Mouse (Mus musculus) limb, embryonic 12.5 days (tissue): ENCODE measurements around the gene Pla2g5. TPM values are rescaled to one million over a fixed set of nuclear protein-coding genes. Genes with fewer than 3 reads are reported as not detected.
"Not testable (repeated sequence)": the region's sequence is repeated elsewhere in the genome, so short reads cannot be mapped to it uniquely, and the experiment has no call there.

Experiments
- ATAC-seq: fragments of 200-750 bp; cut with Nextera tagmentation; 2 replicates; pipeline ENCODE4 v1.8.0; 2017; ENCODE audit warnings: low read depth, moderate TSS enrichment; ENCODE audit not compliant: insufficient number of reproducible peaks, insufficient read depth, low FRiP score, low TSS enrichment
- H3K27ac ChIP-seq: fragments of 300-500 bp; sonication (generic); 2 replicates; pipeline ENCODE4 v1.5.1; 2016; ENCODE audit warnings: mild to moderate bottlenecking, moderate library complexity
- H3K27me3 ChIP-seq: fragments of 300-500 bp; sonication (generic); 2 replicates; pipeline ENCODE4 v1.6.1; 2016; ENCODE audit warnings: mild to moderate bottlenecking, moderate library complexity
- H3K36me3 ChIP-seq: fragments of 300-500 bp; sonication (generic); 2 replicates; pipeline ENCODE4 v1.6.1; 2016; ENCODE audit warnings: mild to moderate bottlenecking, moderate library complexity
- H3K4me1 ChIP-seq: fragments of 300-500 bp; sonication (generic); replicated peaks from 2 replicates; pipeline ENCODE4 v1.6.1; 2016
- H3K4me2 ChIP-seq: fragments of 300-500 bp; sonication (generic); 2 replicates; pipeline ENCODE4 v1.6.1; 2016; ENCODE audit warnings: mild to moderate bottlenecking, moderate library complexity
- H3K4me3 ChIP-seq: fragments of 300-500 bp; sonication (generic); replicated peaks from 2 replicates; pipeline ENCODE4 v1.5.1; 2016; ENCODE audit warnings: mild to moderate bottlenecking
- H3K9ac ChIP-seq: fragments of 300-500 bp; sonication (generic); replicated peaks from 2 replicates; pipeline ENCODE4 v1.6.1; 2016; ENCODE audit warnings: mild to moderate bottlenecking, moderate library complexity
- H3K9me3 ChIP-seq: fragments of 300-500 bp; sonication (generic); 2 replicates; pipeline ENCODE4 v1.6.1; 2016; ENCODE audit warnings: mild to moderate bottlenecking, moderate library complexity
- WGBS: fragments of 180-500 bp; shearing (Covaris S2); methylation state at CpG from one replicate; pipeline ENCODE4 v1.1.7; 2016; 5-methylcytosine and 5-hydroxymethylcytosine counted together
- polyA plus RNA-seq: library from polyadenylated mRNA; unstranded; fragments of >200 nt; fragmentation: Nextera tagmentation; extraction: Ambion mirVana; gene quantifications from 2 replicates; pipeline ENCODE4 v1.2.1, GENCODE M21; 2016

Gene Pla2g5
- polyA plus RNA-seq, 1 experiment from 2014 or later, result not detected

DNA sequence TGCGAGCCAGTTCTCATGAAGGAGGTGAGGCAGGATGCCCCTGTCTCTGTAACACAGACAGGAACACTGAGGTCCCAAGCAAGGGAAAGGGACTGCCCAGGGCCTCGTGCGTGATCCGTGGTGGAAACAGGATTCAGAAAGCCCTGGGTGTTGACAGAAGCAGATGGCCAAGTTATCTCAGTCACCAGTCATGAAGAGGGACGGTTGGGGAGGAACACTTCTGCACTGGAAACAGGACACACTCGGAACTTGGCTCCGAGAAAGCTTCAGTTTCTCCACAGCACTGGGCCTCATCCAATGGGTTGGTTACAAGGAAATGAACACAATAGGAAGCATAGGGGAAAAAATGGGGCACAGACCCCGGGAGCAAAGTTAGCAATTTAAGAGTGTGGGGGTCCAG, 15.5 kb upstream of the Pla2g5 start:
- Histone ChIP-seq H3K9ac (no peak overlapping the region), H3K4me3 (no peak overlapping the region), H3K9me3 (no peaks in the 10 kb centered on the region), H3K36me3 (no peaks in the 10 kb centered on the region), H3K27me3 (peaks cover 7% of the 10 kb centered on the region), H3K4me2 (no peak overlapping the region), H3K27ac (no peak overlapping the region), H3K4me1 (peaks cover 11% of the 10 kb centered on the region)
- WGBS, result 41% methylated on average over 8 of the region's 8 CpGs
- ATAC-seq, result no peak

DNA sequence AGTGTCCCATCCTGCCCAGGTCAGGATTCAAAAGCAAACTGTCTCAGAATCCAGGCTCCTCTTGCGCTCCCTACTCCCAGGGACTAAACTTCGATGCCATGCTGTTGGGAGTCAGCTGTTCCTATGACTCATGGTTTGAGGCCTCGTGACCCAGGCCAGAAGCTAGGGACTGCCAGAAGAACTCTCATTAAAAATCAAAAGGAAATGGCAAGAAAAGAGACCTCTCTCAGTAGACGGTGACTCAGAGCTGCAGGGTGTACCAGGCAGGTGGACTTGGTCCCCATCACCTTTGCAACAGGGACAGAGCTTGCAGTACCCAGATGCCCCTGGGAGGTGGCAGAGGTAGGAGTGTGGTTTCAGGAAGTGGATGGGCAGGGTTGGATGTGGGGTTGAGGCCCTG, 14.4 kb upstream of the Pla2g5 start, which contains the start of gene Pla2g2e:
Pla2g2e (plus strand) TSS at position 212 of the 400 bp plus-strand sequence.
- Histone ChIP-seq H3K9ac (no peak within 1 kb of the TSS), H3K4me3 (no peak within 1 kb of the TSS), H3K4me1 (peaks cover 11% of the 10 kb centered on the region), H3K9me3 (no peaks in the 10 kb centered on the region), H3K36me3 (no peaks in the 10 kb centered on the region), H3K27me3 (peaks cover 7% of the 10 kb centered on the region), H3K27ac (no peak within 1 kb of the TSS), H3K4me2 (no peak within 1 kb of the TSS)
- ATAC-seq, result no peak
- 64% methylated on average over 4 of the region's 4 CpGs for WGBS

DNA sequence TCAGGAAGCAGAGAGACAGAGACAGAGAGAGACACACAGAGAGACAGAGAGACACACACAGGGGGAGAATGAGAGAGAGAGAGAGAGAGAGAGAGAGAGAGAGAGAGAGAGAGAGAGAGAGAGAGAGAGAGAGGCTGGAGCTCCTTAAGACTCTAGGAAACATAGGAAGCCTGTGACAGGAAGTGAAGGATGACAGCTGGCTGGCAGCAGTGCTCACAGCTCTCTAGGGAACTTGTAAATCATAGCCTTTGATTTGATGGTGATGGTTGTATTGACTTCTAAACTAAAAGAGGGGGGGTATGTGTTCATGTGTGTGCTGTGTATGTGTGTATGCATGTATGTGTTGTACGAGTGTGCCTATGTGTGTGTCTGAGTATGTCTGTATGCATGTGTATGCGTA, 12.7 kb upstream of the Pla2g5 start:
- no peaks in the 10 kb centered on the region for H3K36me3 ChIP-seq
- peaks cover 4% of the 10 kb centered on the region; the same call in 1 of the 2 replicates for H3K4me1 ChIP-seq
- ATAC-seq, result no peak
- H3K4me2 ChIP-seq, result no peak overlapping the region
- no peaks in the 10 kb centered on the region; the same call in 1 of the 2 replicates for H3K27me3 ChIP-seq
- H3K9me3 ChIP-seq, result 0 out of 2 replicates have a peak, but pooled peaks cover 3% of the 10 kb centered on the region
- no peak overlapping the region for H3K4me3 ChIP-seq
- no peak overlapping the region for H3K27ac ChIP-seq
- H3K9ac ChIP-seq, result no peak overlapping the region
- WGBS, result 93% methylated on average over 2 of the region's 2 CpGs

DNA sequence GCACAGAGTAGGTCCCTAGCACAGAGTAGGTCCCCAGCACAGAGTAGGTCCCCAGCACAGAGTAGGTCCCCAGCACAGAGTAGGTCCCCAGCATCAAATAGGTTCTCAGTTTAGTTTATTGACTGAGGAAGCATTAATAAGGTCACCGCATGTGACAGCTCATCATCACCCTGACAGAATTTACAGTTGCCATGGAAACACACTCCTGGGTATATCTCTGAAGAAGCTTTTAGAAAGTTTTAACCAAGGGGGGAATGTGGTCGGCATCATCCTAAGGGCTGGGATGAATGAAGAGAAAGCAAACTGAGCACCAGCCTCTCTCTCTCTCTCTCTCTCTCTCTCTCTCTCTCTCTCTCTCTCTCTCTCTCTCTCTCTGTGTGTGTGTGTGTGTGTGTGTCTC, 12.0 kb upstream of the Pla2g5 start:
- not testable (repeated sequence) for H3K4me1 ChIP-seq, ATAC-seq, H3K27ac ChIP-seq, H3K4me2 ChIP-seq, H3K9ac ChIP-seq, H3K27me3 ChIP-seq, H3K4me3 ChIP-seq, H3K9me3 ChIP-seq, H3K36me3 ChIP-seq
- WGBS, result 87% methylated on average over 2 of the region's 2 CpGs

DNA sequence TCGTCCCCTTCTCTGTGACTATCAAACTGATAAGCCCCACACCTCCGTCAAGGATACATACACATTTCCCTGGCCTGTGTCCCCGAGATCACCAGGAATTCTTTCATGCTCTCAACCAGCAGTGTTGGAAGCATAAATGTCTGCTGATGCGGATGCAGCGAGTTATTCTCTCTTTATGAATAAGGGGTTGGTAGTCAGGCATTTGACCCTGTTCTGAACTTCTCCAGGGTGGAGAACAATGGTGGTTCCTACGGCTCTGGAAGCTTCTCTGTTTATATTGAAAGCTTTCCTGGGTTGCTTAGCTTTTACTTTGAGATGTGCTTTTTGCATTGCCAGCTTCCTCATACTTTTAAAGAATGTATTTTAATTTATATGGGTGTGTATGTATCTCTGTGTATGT, 10.6 kb upstream of the Pla2g5 start, which contains the start of gene Gm13030:
Gm13030 (minus strand) TSS at position 101 of the 400 bp plus-strand sequence.
- H3K4me2 ChIP-seq, result no peak within 1 kb of the TSS
- 0 out of 2 replicates have a peak, but pooled peaks cover 3% of the 10 kb centered on the region for H3K9me3 ChIP-seq
- no peaks in the 10 kb centered on the region for H3K27me3 ChIP-seq
- H3K4me3 ChIP-seq, result no peak within 1 kb of the TSS
- ATAC-seq, result no peak
- WGBS, result 88% methylated on average over 6 of the region's 6 CpGs
- no peak within 1 kb of the TSS for H3K9ac ChIP-seq
- no peaks in the 10 kb centered on the region for H3K4me1 ChIP-seq
- no peak within 1 kb of the TSS for H3K27ac ChIP-seq
- no peaks in the 10 kb centered on the region for H3K36me3 ChIP-seq

DNA sequence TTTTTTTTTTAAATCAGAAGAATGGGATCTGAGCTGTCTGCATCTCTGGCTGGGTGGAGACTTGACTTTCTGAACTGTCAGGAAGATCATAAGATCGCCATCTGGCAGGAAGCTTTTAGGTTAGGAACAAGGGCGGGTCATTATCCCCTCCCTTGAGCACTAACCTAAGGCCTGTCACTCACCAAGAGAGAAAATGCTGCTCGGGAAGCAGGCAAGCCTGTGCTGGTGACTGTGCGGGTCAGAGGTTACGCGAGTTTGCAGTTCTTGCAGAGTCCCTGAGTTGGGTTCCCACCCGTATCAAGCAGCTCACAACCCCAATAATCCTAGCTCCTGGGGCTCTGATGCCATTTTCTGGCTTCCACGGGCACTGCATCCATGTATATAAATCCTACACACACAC, 5.4 kb upstream of the Pla2g5 start:
- no peak overlapping the region for H3K4me3 ChIP-seq
- 41% methylated on average over 8 of the region's 8 CpGs for WGBS
- H3K9ac ChIP-seq, result no peak overlapping the region
- H3K4me1 ChIP-seq, result no peaks in the 10 kb centered on the region
- 0 out of 2 replicates have a peak, but pooled peaks cover 3% of the 10 kb centered on the region for H3K9me3 ChIP-seq
- H3K27me3 ChIP-seq, result no peaks in the 10 kb centered on the region; the same call in 1 of the 2 replicates
- no peak overlapping the region for H3K27ac ChIP-seq
- ATAC-seq, result no peak
- no peak overlapping the region for H3K4me2 ChIP-seq
- no peaks in the 10 kb centered on the region for H3K36me3 ChIP-seq

DNA sequence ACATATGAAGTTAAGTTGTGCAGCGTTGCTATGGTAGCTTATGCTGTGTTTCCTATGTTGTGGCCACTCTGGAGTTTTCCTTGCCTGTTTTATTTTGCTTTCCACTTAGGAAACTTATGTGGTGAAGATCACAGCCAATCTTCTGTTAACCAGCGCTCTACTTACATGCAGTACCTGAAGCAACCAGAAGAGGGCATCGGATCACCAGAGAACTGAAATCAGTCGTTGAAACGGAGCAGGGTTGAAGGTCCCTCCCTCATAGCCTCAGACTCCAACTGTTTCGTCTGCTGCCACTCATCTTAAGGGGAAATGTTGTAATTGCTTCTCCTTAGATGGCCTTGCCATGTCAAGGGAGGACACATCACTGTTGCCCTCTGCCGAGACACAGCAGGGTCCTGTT, 3.1 kb upstream of the Pla2g5 start:
- Histone ChIP-seq H3K36me3 (no peaks in the 10 kb centered on the region), H3K4me2 (no peak overlapping the region), H3K4me1 (no peaks in the 10 kb centered on the region), H3K27ac (no peak overlapping the region), H3K4me3 (no peak overlapping the region), H3K9me3 (0 out of 2 replicates have a peak, but pooled peaks cover 3% of the 10 kb centered on the region), H3K27me3 (no peaks in the 10 kb centered on the region; the same call in 1 of the 2 replicates), H3K9ac (no peak overlapping the region)
- 13% methylated on average over 7 of the region's 7 CpGs for WGBS
- no peak for ATAC-seq

DNA sequence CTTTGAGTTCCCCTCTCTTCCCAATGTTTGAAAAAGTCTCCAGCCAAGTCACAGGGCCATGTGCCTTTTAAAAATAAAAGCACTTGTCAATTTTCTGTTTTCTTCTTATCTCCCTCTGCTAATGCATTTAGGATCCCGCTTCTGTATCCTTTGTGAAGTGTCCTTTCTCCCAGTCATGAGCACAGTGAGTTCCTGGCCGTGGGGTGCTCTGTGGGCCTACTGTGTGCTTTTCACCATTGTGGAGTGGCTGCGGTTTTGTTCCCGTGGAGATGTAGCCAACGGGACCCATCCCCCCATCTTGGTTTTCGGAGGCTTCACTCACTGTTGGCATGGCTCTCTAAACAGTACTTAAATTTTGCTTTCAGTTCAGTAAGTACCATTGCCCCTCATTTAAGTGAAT, 2.7 kb upstream of the Pla2g5 start:
- WGBS, result 71% methylated on average over 6 of the region's 6 CpGs
- ATAC-seq, result no peak
- Histone ChIP-seq H3K27ac (no peak overlapping the region), H3K27me3 (no peaks in the 10 kb centered on the region; the same call in 1 of the 2 replicates), H3K4me2 (no peak overlapping the region), H3K36me3 (no peaks in the 10 kb centered on the region), H3K4me3 (no peak overlapping the region), H3K9me3 (0 out of 2 replicates have a peak, but pooled peaks cover under 1% of the 10 kb centered on the region), H3K9ac (no peak overlapping the region), H3K4me1 (no peaks in the 10 kb centered on the region)

DNA sequence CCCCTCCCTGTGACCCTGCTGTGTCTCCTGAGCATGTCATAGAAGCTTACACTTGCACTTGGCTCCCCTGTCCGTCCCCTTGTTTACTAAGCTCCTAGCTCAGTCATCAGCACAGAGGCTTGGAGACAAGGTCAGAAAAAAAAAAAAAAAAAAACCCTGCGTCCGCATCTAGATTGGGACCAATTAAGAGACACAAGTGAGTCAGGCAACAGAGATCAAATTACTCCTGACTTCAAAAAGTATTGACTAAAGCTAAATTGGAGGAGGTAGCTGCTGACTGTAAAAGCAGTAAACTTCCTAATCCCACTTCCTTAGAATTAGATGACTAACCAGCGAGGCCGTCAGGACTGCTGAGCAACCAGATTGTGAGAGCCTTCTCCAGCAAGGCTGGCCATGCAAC, 1.8 kb upstream of the Pla2g5 start:
- H3K9ac ChIP-seq, result no peak overlapping the region
- WGBS, result 9% methylated on average over 5 of the region's 5 CpGs
- no peaks in the 10 kb centered on the region for H3K9me3 ChIP-seq
- peaks cover 3% of the 10 kb centered on the region for H3K27me3 ChIP-seq
- no peaks in the 10 kb centered on the region for H3K4me1 ChIP-seq
- H3K36me3 ChIP-seq, result no peaks in the 10 kb centered on the region
- no peak overlapping the region for H3K4me3 ChIP-seq
- H3K4me2 ChIP-seq, result no peak overlapping the region
- ATAC-seq, result no peak
- H3K27ac ChIP-seq, result no peak overlapping the region

DNA sequence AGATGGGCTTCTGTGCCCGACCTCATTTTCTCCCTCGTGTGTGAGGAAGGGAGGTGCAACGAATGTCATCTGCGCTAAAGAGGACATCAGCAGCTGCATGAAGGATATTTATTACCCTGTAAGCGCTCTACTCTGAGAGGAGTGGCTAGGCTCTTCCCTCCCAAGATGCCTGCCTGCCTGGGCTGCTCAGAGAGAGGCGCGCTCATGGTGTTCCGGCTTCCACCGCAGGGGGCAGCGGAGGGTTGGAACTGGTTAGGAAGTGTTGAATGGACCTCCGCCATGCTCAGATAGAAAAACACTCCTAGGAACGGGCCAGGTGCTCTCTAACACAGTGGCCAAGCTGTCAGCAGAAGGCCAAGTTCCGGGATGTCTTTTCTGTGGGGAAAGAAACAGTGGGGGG, 3.6 kb downstream of the Pla2g5 start:
- no peak overlapping the region for H3K9ac ChIP-seq
- H3K27ac ChIP-seq, result no peak overlapping the region
- peaks cover 12% of the 10 kb centered on the region for H3K27me3 ChIP-seq
- H3K9me3 ChIP-seq, result no peaks in the 10 kb centered on the region
- H3K4me3 ChIP-seq, result peak overlapping the region; percentile 16; the same call in 1 of the 2 replicates
- H3K36me3 ChIP-seq, result no peaks in the 10 kb centered on the region
- no peaks in the 10 kb centered on the region; the same call in 1 of the 2 replicates for H3K4me1 ChIP-seq
- peak overlapping the region; percentile 43 for H3K4me2 ChIP-seq
- ATAC-seq, result peak; percentile 73; the same call in 1 of the 2 replicates
- 5% methylated on average over 13 of the region's 13 CpGs for WGBS

DNA sequence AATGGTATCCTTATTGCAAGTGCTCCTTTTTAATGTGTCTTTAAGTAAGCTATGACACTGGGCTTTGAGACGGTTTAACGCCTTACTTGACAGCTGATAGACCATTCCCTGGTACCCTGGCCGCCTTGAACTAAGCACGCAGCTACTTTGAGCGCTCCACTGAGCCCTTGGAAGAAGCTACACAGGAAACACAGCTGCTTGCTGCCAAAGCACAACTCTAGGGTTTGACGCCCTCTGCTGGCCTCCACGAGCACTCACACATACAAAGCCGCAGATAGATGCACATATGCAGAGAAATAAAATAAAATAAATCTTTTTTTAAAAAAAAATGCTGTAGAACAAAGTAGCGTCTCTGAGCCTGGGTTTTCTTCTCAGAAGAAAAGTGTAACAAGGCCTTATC, 4.0 kb downstream of the Pla2g5 start:
- H3K36me3 ChIP-seq, result no peaks in the 10 kb centered on the region
- no peak for ATAC-seq
- 20% methylated on average over 9 of the region's 9 CpGs for WGBS

DNA sequence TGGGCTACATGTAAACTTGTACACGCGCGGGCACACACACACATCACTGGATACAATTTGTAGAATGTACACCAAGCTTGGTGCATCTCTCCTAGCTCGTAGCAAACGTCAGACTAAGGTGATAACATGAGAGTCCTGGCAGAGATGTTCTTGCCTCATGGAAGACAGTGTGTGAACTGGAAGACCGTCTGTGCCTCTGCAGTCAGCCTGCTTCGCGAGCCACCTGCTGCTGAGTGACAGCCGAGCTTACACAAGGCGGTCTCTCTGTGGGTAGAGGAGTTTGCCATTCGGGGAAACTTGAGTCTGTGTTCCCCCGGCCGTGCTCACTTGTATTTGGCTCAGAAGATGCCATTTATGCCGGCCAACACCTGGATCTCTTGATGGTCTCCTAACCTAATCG, 4.8 kb downstream of the Pla2g5 start:
- Histone ChIP-seq H3K27me3 (peaks cover 12% of the 10 kb centered on the region), H3K4me3 (no peak overlapping the region), H3K4me1 (no peaks in the 10 kb centered on the region; the same call in 1 of the 2 replicates), H3K9me3 (no peaks in the 10 kb centered on the region), H3K9ac (no peak overlapping the region), H3K27ac (no peak overlapping the region), H3K36me3 (no peaks in the 10 kb centered on the region), H3K4me2 (no peak overlapping the region)
- 82% methylated on average over 15 of the region's 15 CpGs for WGBS
- ATAC-seq, result no peak

More for the DNA sequence above, 4.0 kb downstream of the Pla2g5 start:
- Histone ChIP-seq H3K9me3 (no peaks in the 10 kb centered on the region), H3K27ac (no peak overlapping the region), H3K4me1 (no peaks in the 10 kb centered on the region; the same call in 1 of the 2 replicates), H3K4me2 (peak overlapping the region; percentile 43), H3K27me3 (peaks cover 12% of the 10 kb centered on the region), H3K9ac (no peak overlapping the region), H3K4me3 (peak overlapping the region; percentile 16; the same call in 1 of the 2 replicates)
